Mouse (Mus musculus) CD4-positive, CD25-positive, alpha-beta regulatory T cell, adult 9 weeks (primary cell): ENCODE data around the gene Timm9. TPM values are rescaled to one million over a fixed set of nuclear protein-coding genes. Genes with fewer than 3 reads are reported as not detected.

ENCODE experiments used
- polyA plus RNA-seq: library from polyadenylated mRNA; unstranded; fragments of 100-300 nt; shearing (Covaris generic); gene quantifications from one replicate; pipeline ENCODE4 v1.2.1, GENCODE M21; 2017

Gene Timm9
- polyA plus RNA-seq, result 58.3 TPM

DNA sequence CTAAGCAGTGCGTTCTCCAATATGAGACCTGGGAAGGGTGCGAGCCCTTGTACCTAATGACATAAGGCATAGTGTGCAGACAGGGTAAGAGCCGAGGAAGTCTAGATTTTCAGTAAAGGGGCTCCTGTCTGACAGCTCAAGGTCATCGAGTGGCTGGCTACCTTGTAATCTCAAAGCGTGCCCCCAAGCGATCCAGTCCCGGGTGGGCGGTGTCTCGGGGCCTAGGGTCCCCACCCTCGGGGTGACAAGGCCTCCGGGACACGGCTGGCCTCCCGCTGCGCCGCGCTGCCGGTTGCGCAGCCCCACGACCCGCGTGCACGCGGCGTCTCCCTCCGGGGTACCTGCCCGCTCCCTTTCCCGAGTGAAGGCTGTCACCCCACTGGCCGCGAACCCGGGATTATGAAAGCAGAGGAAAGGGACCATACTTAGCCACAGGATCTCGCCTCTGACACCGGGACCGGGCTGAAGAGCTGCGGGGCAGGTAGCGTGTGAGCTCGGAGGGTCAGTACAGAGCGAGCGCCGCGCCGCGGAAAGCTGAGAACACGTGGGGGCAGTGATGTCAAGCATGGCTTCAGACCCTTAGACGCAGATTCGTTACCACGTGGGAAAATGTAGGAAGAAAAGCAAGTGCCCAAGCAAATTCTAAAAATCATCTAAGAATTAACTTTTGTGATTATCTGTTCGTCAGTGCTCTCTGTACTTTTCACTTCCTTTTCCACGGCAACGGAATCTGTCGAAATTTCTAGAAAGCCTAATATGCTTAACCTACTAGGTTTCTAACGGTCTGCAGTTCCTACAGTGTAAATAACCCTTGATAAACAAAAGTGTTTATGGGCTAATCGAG lies at the start of gene Timm9, which contains the start of gene 2700049A03Rik:
TSS of gene Timm9 (minus strand) at position 555 of the 844 bp plus-strand sequence.
TSS of gene 2700049A03Rik (plus strand) at position 719 of the 844 bp plus-strand sequence.

DNA sequence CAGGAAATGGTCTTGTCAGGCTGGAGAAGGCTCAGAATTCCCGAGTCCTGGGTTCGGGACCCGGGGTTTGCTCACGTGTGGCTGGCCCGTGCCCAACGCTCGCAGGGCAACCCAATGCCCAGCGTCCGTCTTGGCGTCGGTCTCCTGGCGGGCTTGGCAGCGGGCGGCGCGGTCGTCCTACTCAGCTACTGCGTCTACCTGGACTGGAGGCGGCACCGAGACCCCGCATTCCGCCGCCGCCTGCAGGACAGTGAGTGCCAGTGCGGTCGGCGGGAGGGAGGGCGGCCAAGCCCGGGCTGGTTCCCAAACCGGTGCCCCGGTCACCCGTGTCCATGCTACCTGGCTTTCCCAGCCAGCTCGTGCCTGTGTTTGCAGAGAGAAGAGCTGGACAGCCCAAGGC lies 25.2 kb downstream of the Timm9 start, which contains the start of gene Tomm20l:
TSS of gene Tomm20l (plus strand) at position 98 of the 400 bp plus-strand sequence.

Other genes with a start within 250 kb of the Timm9 start
- 384 TPM for gene Actr10, start 198.8 kb downstream of the Timm9 start, polyA plus RNA-seq
- 443 TPM for gene Psma3, start 162.1 kb downstream of the Timm9 start, polyA plus RNA-seq
- gene Arid4a, start 120.7 kb downstream of the Timm9 start, polyA plus RNA-seq, result 175 TPM
- not detected for gene Tomm20l, start 25.3 kb downstream of the Timm9 start, polyA plus RNA-seq
- gene 2700049A03Rik, start 164 bp upstream of the Timm9 start, polyA plus RNA-seq, result 11.6 TPM
- gene Dact1, start 173.2 kb upstream of the Timm9 start, polyA plus RNA-seq, result not detected